Mouse (Mus musculus) gastrocnemius, adult 18-20 months (tissue): ENCODE measurements around the gene Tvp23a. TPM values are rescaled to one million over a fixed set of nuclear protein-coding genes. Genes with fewer than 3 reads are reported as not detected.

Source experiments
- DNase-seq: peaks from one replicate; pipeline ENCODE4 v3.0.0; 2021; ENCODE audit warnings: low spot score
- total RNA-seq, 2 experiments: library from RNA; stranded (reverse); gene quantifications; 2 replicates each; pipeline ENCODE4 v1.2.3; 2021

Tvp23a gene
- total RNA-seq, 2 experiments from 2014 or later = 0.16 to 0.21 TPM

- DNase-seq = no peak
These were observed 52.2 kb downstream of the Tvp23a start, which contains the start of gene Tekt5 for GRCm38 (mm10) chr16:10394699-10395540. Gene Tekt5, minus strand, starts transcription at chr16:10395490.

- no peak for DNase-seq
These were observed 54.6 kb downstream of the Tvp23a start for GRCm38 (mm10) chr16:10392587-10392986.

- no peak for DNase-seq
These were observed 58.4 kb downstream of the Tvp23a start for GRCm38 (mm10) chr16:10388634-10389365.

- DNase-seq = no peak
These were observed 61.9 kb downstream of the Tvp23a start for GRCm38 (mm10) chr16:10385261-10385660.

- DNase-seq = no peak
These were observed 62.6 kb downstream of the Tvp23a start for GRCm38 (mm10) chr16:10384544-10384943.

GRCm38 (mm10) chr16:10384060-10384497 is 63.1 kb downstream of the Tvp23a start:
- DNase-seq = no peak

GRCm38 (mm10) chr16:10379531-10379930 is 67.6 kb downstream of the Tvp23a start:
- DNase-seq = no peak

GRCm38 (mm10) chr16:10377286-10377685 is 69.9 kb downstream of the Tvp23a start:
- DNase-seq = no peak

- no peak for DNase-seq
These were observed 72.7 kb downstream of the Tvp23a start for GRCm38 (mm10) chr16:10374254-10375011.

- no peak for DNase-seq
These were observed 74.8 kb downstream of the Tvp23a start for GRCm38 (mm10) chr16:10372372-10372771.

Other genes starting within 250 kb of the Tvp23a start
- gene Emp2, start 133.4 kb downstream of the Tvp23a start, total RNA-seq = 1 to 10 TPM; 4.0 to 5.6 TPM
- not detected for gene Tekt5, start 51.9 kb downstream of the Tvp23a start, total RNA-seq
- 1 to 10 TPM; 5.6 to 5.7 TPM for gene Nubp1, start 35.4 kb downstream of the Tvp23a start, total RNA-seq
- gene Ciita, start 32.7 kb upstream of the Tvp23a start, total RNA-seq = under 1 TPM; 0.18 to 0.21 TPM
- 10 to 100 TPM; 48.8 to 50.3 TPM for gene Dexi, start 95.7 kb upstream of the Tvp23a start, total RNA-seq
- 10 to 100 TPM; 64.0 to 67.3 TPM for gene Clec16a, start 98.0 kb upstream of the Tvp23a start, total RNA-seq